Mouse (Mus musculus) kidney, embryonic 15.5 days (tissue): Measurements from ENCODE around the gene Orc5. TPM values are rescaled to one million over a fixed set of nuclear protein-coding genes. Genes with fewer than 3 reads are reported as not detected.

Experiments
- ATAC-seq: fragments of 200-750 bp; cut with Nextera tagmentation; replicated peaks from 2 replicates; pipeline ENCODE4 v1.8.0; 2017; ENCODE audit warnings: moderate TSS enrichment; ENCODE audit not compliant: low FRiP score
- H3K27ac ChIP-seq: fragments of 300-500 bp; sonication (generic); 2 replicates; pipeline ENCODE4 v1.5.1; 2015; ENCODE audit warnings: mild to moderate bottlenecking, inconsistent platforms
- H3K27me3 ChIP-seq: fragments of 300-500 bp; sonication (generic); 2 replicates; pipeline ENCODE4 v1.6.1; 2015; ENCODE audit warnings: inconsistent platforms
- H3K36me3 ChIP-seq: fragments of 300-500 bp; sonication (generic); 2 replicates; pipeline ENCODE4 v1.6.1; 2015; ENCODE audit warnings: inconsistent platforms
- H3K4me1 ChIP-seq: fragments of 300-500 bp; sonication (generic); 2 replicates; pipeline ENCODE4 v1.6.1; 2015; ENCODE audit warnings: inconsistent platforms
- H3K4me2 ChIP-seq: fragments of 300-500 bp; sonication (generic); 2 replicates; pipeline ENCODE4 v1.6.1; 2015; ENCODE audit warnings: moderate library complexity, mild to moderate bottlenecking, inconsistent platforms
- H3K4me3 ChIP-seq: fragments of 300-500 bp; sonication (generic); replicated peaks from 2 replicates; pipeline ENCODE4 v1.5.1; 2015; ENCODE audit warnings: mild to moderate bottlenecking, inconsistent platforms
- H3K9ac ChIP-seq: fragments of 300-500 bp; sonication (generic); 2 replicates; pipeline ENCODE4 v1.6.1; 2015; ENCODE audit warnings: mild to moderate bottlenecking, inconsistent platforms
- H3K9me3 ChIP-seq: fragments of 300-500 bp; sonication (generic); replicated peaks from 2 replicates; pipeline ENCODE4 v1.6.1; 2016; ENCODE audit warnings: inconsistent platforms
- WGBS: fragments of 180-500 bp; shearing (Covaris S2); methylation state at CpG from one replicate; pipeline ENCODE4 v1.1.7; 2015; ENCODE audit warnings: mixed read lengths; 5-methylcytosine and 5-hydroxymethylcytosine counted together
- polyA plus RNA-seq: library from polyadenylated mRNA; unstranded; fragments of >200 nt; fragmentation: Nextera tagmentation; extraction: Ambion mirVana; gene quantifications from 2 replicates; pipeline ENCODE4 v1.2.1, GENCODE M21; 2015

Orc5 gene
- polyA plus RNA-seq, 1 experiment from 2014 or later: 37.4 TPM

GRCm38 (mm10) chr5:22557491-22558113 lies 7.4 kb upstream of the Orc5 start:
- peak; percentile 75; the same call in 1 of the 2 replicates for ATAC-seq
- Histone ChIP-seq H3K36me3 (peaks cover 9% of the 10 kb centered on the region), H3K9ac (no peak overlapping the region), H3K9me3 (no peaks in the 10 kb centered on the region), H3K4me2 (no peak overlapping the region), H3K4me3 (no peak overlapping the region), H3K4me1 (no peaks in the 10 kb centered on the region), H3K27ac (no peak overlapping the region), H3K27me3 (no peaks in the 10 kb centered on the region)
- 87% methylated on average over 4 of the region's 4 CpGs for WGBS

- peaks cover 4% of the 10 kb centered on the region for H3K36me3 ChIP-seq
- ATAC-seq: no peak
- H3K27ac ChIP-seq: no peak overlapping the region
- H3K4me1 ChIP-seq: no peaks in the 10 kb centered on the region
- no peak overlapping the region for H3K4me3 ChIP-seq
- no peaks in the 10 kb centered on the region for H3K27me3 ChIP-seq
- H3K4me2 ChIP-seq: no peak overlapping the region
- no peak overlapping the region for H3K9ac ChIP-seq
- H3K9me3 ChIP-seq: no peaks in the 10 kb centered on the region
- WGBS: 89% methylated on average over 4 of the region's 4 CpGs
Observed at GRCm38 (mm10) chr5:22556713-22557112, 6.5 kb upstream of the Orc5 start.

GRCm38 (mm10) chr5:22552233-22552765 lies 2.1 kb upstream of the Orc5 start:
- no peaks in the 10 kb centered on the region for H3K9me3 ChIP-seq
- 94% methylated on average over 14 of the region's 14 CpGs for WGBS

GRCm38 (mm10) chr5:22549366-22550032 lies 730 bp downstream of the Orc5 start:
- peaks cover 27% of the 10 kb centered on the region for H3K36me3 ChIP-seq
- H3K9me3 ChIP-seq: no peaks in the 10 kb centered on the region
- H3K27ac ChIP-seq: peak overlapping the region; percentile 89
- H3K4me2 ChIP-seq: peak overlapping the region; percentile 67
- peak overlapping the region; percentile 78 for H3K4me3 ChIP-seq
- no peak; the same call in 1 of the 2 replicates for ATAC-seq
- no peaks in the 10 kb centered on the region for H3K27me3 ChIP-seq
- H3K4me1 ChIP-seq: peaks cover 9% of the 10 kb centered on the region
- peak overlapping the region; percentile 71 for H3K9ac ChIP-seq
- WGBS: 12% methylated on average over 11 of the region's 11 CpGs

More at GRCm38 (mm10) chr5:22552233-22552765, 2.1 kb upstream of the Orc5 start:
- H3K27ac ChIP-seq: no peak overlapping the region
- no peak for ATAC-seq
- H3K4me1 ChIP-seq: peaks cover 9% of the 10 kb centered on the region
- no peak overlapping the region for H3K4me3 ChIP-seq
- H3K36me3 ChIP-seq: peaks cover 5% of the 10 kb centered on the region
- no peak overlapping the region for H3K4me2 ChIP-seq
- no peaks in the 10 kb centered on the region for H3K27me3 ChIP-seq
- no peak overlapping the region for H3K9ac ChIP-seq

- H3K9ac ChIP-seq: no peak overlapping the region
- no peaks in the 10 kb centered on the region for H3K9me3 ChIP-seq
- peaks cover 33% of the 10 kb centered on the region for H3K36me3 ChIP-seq
- WGBS: 47% methylated on average over 6 of the region's 6 CpGs
- 0 out of 2 replicates have a peak overlapping the region, but pooled peaks have one; percentile 78 for H3K4me3 ChIP-seq
- ATAC-seq: no peak
- H3K27me3 ChIP-seq: no peaks in the 10 kb centered on the region
- peak overlapping the region; percentile 67 for H3K4me2 ChIP-seq
- H3K4me1 ChIP-seq: peaks cover 9% of the 10 kb centered on the region
- H3K27ac ChIP-seq: peak overlapping the region; percentile 1; the same call in 1 of the 2 replicates
Observed at GRCm38 (mm10) chr5:22548556-22549161, 1.6 kb downstream of the Orc5 start.

- no peak overlapping the region for H3K27ac ChIP-seq
- WGBS: 93% methylated on average over 5 of the region's 5 CpGs
- no peak overlapping the region for H3K4me2 ChIP-seq
- ATAC-seq: no peak
- H3K4me3 ChIP-seq: no peak overlapping the region
- no peaks in the 10 kb centered on the region for H3K27me3 ChIP-seq
- no peaks in the 10 kb centered on the region for H3K9me3 ChIP-seq
- no peak overlapping the region for H3K9ac ChIP-seq
- H3K4me1 ChIP-seq: peaks cover 9% of the 10 kb centered on the region
- H3K36me3 ChIP-seq: peaks cover 48% of the 10 kb centered on the region
Observed at GRCm38 (mm10) chr5:22546536-22546935, 3.7 kb downstream of the Orc5 start.

GRCm38 (mm10) chr5:22545305-22545704 lies 4.9 kb downstream of the Orc5 start:
- peaks cover 60% of the 10 kb centered on the region for H3K36me3 ChIP-seq
- H3K9ac ChIP-seq: no peak overlapping the region
- no peaks in the 10 kb centered on the region for H3K27me3 ChIP-seq
- peaks cover 9% of the 10 kb centered on the region for H3K4me1 ChIP-seq
- no peak for ATAC-seq
- no peak overlapping the region for H3K4me2 ChIP-seq
- H3K9me3 ChIP-seq: no peaks in the 10 kb centered on the region
- H3K4me3 ChIP-seq: no peak overlapping the region
- H3K27ac ChIP-seq: no peak overlapping the region

- Histone ChIP-seq H3K4me3 (no peak overlapping the region), H3K27me3 (no peaks in the 10 kb centered on the region), H3K4me1 (no peaks in the 10 kb centered on the region), H3K36me3 (peaks cover 79% of the 10 kb centered on the region), H3K4me2 (no peak overlapping the region), H3K27ac (no peak overlapping the region), H3K9me3 (no peaks in the 10 kb centered on the region), H3K9ac (no peak overlapping the region)
- 92% methylated on average over 2 of the region's 2 CpGs for WGBS
- ATAC-seq: no peak
Observed at GRCm38 (mm10) chr5:22542676-22543075, 7.6 kb downstream of the Orc5 start.

GRCm38 (mm10) chr5:22538996-22539600 lies 11.1 kb downstream of the Orc5 start:
- H3K9me3 ChIP-seq: no peaks in the 10 kb centered on the region
- peaks cover 71% of the 10 kb centered on the region for H3K36me3 ChIP-seq
- no peak overlapping the region for H3K4me2 ChIP-seq
- H3K4me1 ChIP-seq: no peaks in the 10 kb centered on the region
- ATAC-seq: no peak
- no peaks in the 10 kb centered on the region for H3K27me3 ChIP-seq
- WGBS: 88% methylated on average over 7 of the region's 7 CpGs
- no peak overlapping the region for H3K9ac ChIP-seq
- H3K4me3 ChIP-seq: no peak overlapping the region
- H3K27ac ChIP-seq: no peak overlapping the region

GRCm38 (mm10) chr5:22536695-22537094 lies 13.5 kb downstream of the Orc5 start:
- H3K4me1 ChIP-seq: no peaks in the 10 kb centered on the region
- no peaks in the 10 kb centered on the region for H3K27me3 ChIP-seq
- peaks cover 59% of the 10 kb centered on the region for H3K36me3 ChIP-seq
- no peak overlapping the region for H3K27ac ChIP-seq
- ATAC-seq: no peak
- H3K4me3 ChIP-seq: no peak overlapping the region
- H3K4me2 ChIP-seq: no peak overlapping the region
- H3K9ac ChIP-seq: no peak overlapping the region
- no peaks in the 10 kb centered on the region for H3K9me3 ChIP-seq
- WGBS: 90% methylated on average over 1 of the region's 1 CpGs

GRCm38 (mm10) chr5:22532571-22532970 lies 17.7 kb downstream of the Orc5 start:
- Histone ChIP-seq H3K9ac (no peak overlapping the region), H3K4me1 (no peaks in the 10 kb centered on the region), H3K4me3 (no peak overlapping the region), H3K9me3 (no peaks in the 10 kb centered on the region), H3K27me3 (no peaks in the 10 kb centered on the region), H3K36me3 (peaks cover 53% of the 10 kb centered on the region), H3K27ac (no peak overlapping the region), H3K4me2 (no peak overlapping the region)
- WGBS: 89% methylated on average over 5 of the region's 5 CpGs
- no peak for ATAC-seq

- H3K36me3 ChIP-seq: peaks cover 52% of the 10 kb centered on the region
- H3K27ac ChIP-seq: no peak overlapping the region
- H3K4me1 ChIP-seq: no peaks in the 10 kb centered on the region
- H3K4me2 ChIP-seq: no peak overlapping the region
- WGBS: 85% methylated on average over 4 of the region's 4 CpGs
- H3K27me3 ChIP-seq: no peaks in the 10 kb centered on the region
- H3K4me3 ChIP-seq: no peak overlapping the region
- ATAC-seq: no peak
- H3K9me3 ChIP-seq: no peaks in the 10 kb centered on the region
- H3K9ac ChIP-seq: no peak overlapping the region
Observed at GRCm38 (mm10) chr5:22522612-22523011, 27.6 kb downstream of the Orc5 start.
